Mouse (Mus musculus) macrophage (primary cell): ENCODE results near the gene Plac9a. TPM values are rescaled to one million over a fixed set of nuclear protein-coding genes. Genes with fewer than 3 reads are reported as not detected.

Experiments used
- H3K27ac ChIP-seq: fragments of 350-480 bp; formaldehyde crosslinking; 2 replicates; pipeline ENCODE4 v1.9.0; 2021
- H3K36me3 ChIP-seq: fragments of 350-480 bp; formaldehyde crosslinking; 2 replicates; pipeline ENCODE4 v1.9.0; 2021; ENCODE audit errors: inconsistent target
- H3K4me3 ChIP-seq: fragments of 350-480 bp; formaldehyde crosslinking; 2 replicates; pipeline ENCODE4 v1.9.0; 2021; ENCODE audit errors: inconsistent target
- H3K79me2 ChIP-seq: fragments of 350-480 bp; formaldehyde crosslinking; 2 replicates; pipeline ENCODE4 v1.9.0; 2021; ENCODE audit errors: inconsistent target
- WGBS: methylation state at CpG from one replicate; pipeline ENCODE4 v1.1.7; 2026; ENCODE audit warnings: inconsistent platforms; ENCODE audit not compliant: missing documents; 5-methylcytosine and 5-hydroxymethylcytosine counted together
- polyA plus RNA-seq: library from polyadenylated mRNA; stranded (reverse); fragments of 250-400 nt; gene quantifications from 3 replicates; pipeline ENCODE4 v1.2.4, GENCODE M21; 2018; ENCODE audit warnings: inconsistent platforms

Plac9a gene
- polyA plus RNA-seq, 1 experiment from 2014 or later = not detected

DNA sequence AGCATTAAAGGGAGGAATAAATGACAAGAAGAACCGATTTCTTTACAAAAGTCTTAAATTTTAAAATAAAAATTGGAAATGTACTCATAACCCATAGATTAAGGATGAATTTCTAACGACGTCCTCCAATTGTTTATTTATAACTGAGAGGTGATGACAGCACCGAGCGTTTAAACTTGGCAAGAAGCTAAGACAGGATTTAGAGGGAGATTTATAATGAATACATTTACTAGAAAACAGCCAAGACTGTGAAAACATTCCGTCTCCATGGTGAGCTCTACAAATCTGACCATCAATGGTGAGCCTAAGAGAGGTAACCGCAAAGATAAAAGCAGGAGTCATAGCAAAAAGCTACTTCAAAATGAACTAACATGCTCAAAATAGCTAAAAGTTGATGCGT is 64.5 kb downstream of the Plac9a start:
- H3K36me3 ChIP-seq = no peaks in the 10 kb centered on the region
- H3K79me2 ChIP-seq = peaks cover 13% of the 10 kb centered on the region
- 97% methylated on average over 8 of the region's 8 CpGs for WGBS
- H3K27ac ChIP-seq = no peak overlapping the region
- H3K4me3 ChIP-seq = no peak overlapping the region

Other genes with a start within 250 kb of the Plac9a start
- 8.2 to 17.3 TPM (median 9.7 TPM) in 3 replicates for gene Ppif, start 208.9 kb downstream of the Plac9a start, polyA plus RNA-seq
- 26.2 to 48.4 TPM (median 38.0 TPM) in 3 replicates for gene Zcchc24, start 134.1 kb downstream of the Plac9a start, polyA plus RNA-seq
- 50.5 to 77.1 TPM (median 76.9 TPM) in 3 replicates for gene Anxa11, start 60.9 kb downstream of the Plac9a start, polyA plus RNA-seq
- 0.54 to 1.7 TPM (median 0.72 TPM) in 3 replicates for gene Tmem254a, start 24.6 kb upstream of the Plac9a start, polyA plus RNA-seq
- gene Cphx1, start 35.2 kb upstream of the Plac9a start, polyA plus RNA-seq = not detected in 3 replicates
- gene Duxbl1, start 75.5 kb upstream of the Plac9a start, polyA plus RNA-seq = not detected in 3 replicates
- not detected in 3 replicates for gene Gm9780, start 139.6 kb upstream of the Plac9a start, polyA plus RNA-seq
- 2.1 to 3.6 TPM in 2 of 3 replicates, not detected in the other for gene Tmem254c, start 164.3 kb upstream of the Plac9a start, polyA plus RNA-seq
- gene Cphx2, start 178.4 kb upstream of the Plac9a start, polyA plus RNA-seq = not detected in 3 replicates
- not detected in 3 replicates for gene Cphx3, start 179.2 kb upstream of the Plac9a start, polyA plus RNA-seq
- gene Duxbl2, start 215.2 kb upstream of the Plac9a start, polyA plus RNA-seq = not detected in 3 replicates